Mouse (Mus musculus) forebrain, embryonic 11.5 days (tissue): ENCODE results near the gene Ufd1. TPM values are rescaled to one million over a fixed set of nuclear protein-coding genes. Genes with fewer than 3 reads are reported as not detected.
A peak's percentile ranks its signal among the peaks of the same experiment; 100 is the strongest.

Source experiments
- ATAC-seq: fragments of 200-750 bp; cut with Nextera tagmentation; replicated peaks from 2 replicates; pipeline ENCODE4 v1.8.0; 2017; ENCODE audit warnings: moderate TSS enrichment; ENCODE audit not compliant: low FRiP score
- DNase-seq: peaks from one replicate; pipeline ENCODE4 v3.0.0-alpha.2; 2017; ENCODE audit warnings: low spot score
- H3K27ac ChIP-seq: fragments of 300-500 bp; sonication (generic); 2 replicates; pipeline ENCODE4 v1.5.1; 2014; ENCODE audit warnings: low read depth, low read length
- H3K27me3 ChIP-seq: fragments of 300-500 bp; sonication (generic); 2 replicates; pipeline ENCODE4 v1.6.1; 2014; ENCODE audit warnings: mild to moderate bottlenecking, low read length, mixed read lengths; ENCODE audit not compliant: control insufficient read depth, insufficient read depth
- H3K36me3 ChIP-seq: fragments of 300-500 bp; sonication (generic); 2 replicates; pipeline ENCODE4 v1.6.1; 2014; ENCODE audit warnings: mild to moderate bottlenecking, low read length, moderate library complexity, mixed read lengths; ENCODE audit not compliant: control insufficient read depth, insufficient read depth
- H3K4me1 ChIP-seq: fragments of 300-500 bp; sonication (generic); replicated peaks from 2 replicates; pipeline ENCODE4 v1.6.1; 2014; ENCODE audit warnings: low read length, mixed read lengths; ENCODE audit not compliant: control insufficient read depth, insufficient read depth
- H3K4me2 ChIP-seq: fragments of 300-500 bp; sonication (generic); 2 replicates; pipeline ENCODE4 v1.6.1; 2014; ENCODE audit warnings: low read depth, mild to moderate bottlenecking, low read length, moderate library complexity, mixed read lengths; ENCODE audit not compliant: severe bottlenecking
- H3K4me3 ChIP-seq: fragments of 300-500 bp; sonication (generic); 2 replicates; pipeline ENCODE4 v1.5.1; 2014; ENCODE audit warnings: low read depth, low read length
- H3K9ac ChIP-seq: fragments of 300-500 bp; sonication (generic); 2 replicates; pipeline ENCODE4 v1.6.1; 2014; ENCODE audit warnings: low read length
- H3K9me3 ChIP-seq: fragments of 300-500 bp; sonication (generic); 2 replicates; pipeline ENCODE4 v1.6.1; 2016; ENCODE audit warnings: low read length, mixed read lengths; ENCODE audit not compliant: control insufficient read depth
- WGBS: fragments of 180-500 bp; shearing (Covaris S2); extraction: QIAGEN DNeasy Blood & Tissue Kit; methylation state at CpG from one replicate; pipeline ENCODE4 v1.1.7; 2014; 5-methylcytosine and 5-hydroxymethylcytosine counted together
- polyA plus RNA-seq: library from polyadenylated mRNA; unstranded; fragments of >200 nt; fragmentation: Nextera tagmentation; extraction: Ambion mirVana; gene quantifications from 2 replicates; pipeline ENCODE4 v1.2.1, GENCODE M21; 2014

Gene Ufd1
- polyA plus RNA-seq, 1 experiment from 2014 or later = 102 TPM

DNA sequence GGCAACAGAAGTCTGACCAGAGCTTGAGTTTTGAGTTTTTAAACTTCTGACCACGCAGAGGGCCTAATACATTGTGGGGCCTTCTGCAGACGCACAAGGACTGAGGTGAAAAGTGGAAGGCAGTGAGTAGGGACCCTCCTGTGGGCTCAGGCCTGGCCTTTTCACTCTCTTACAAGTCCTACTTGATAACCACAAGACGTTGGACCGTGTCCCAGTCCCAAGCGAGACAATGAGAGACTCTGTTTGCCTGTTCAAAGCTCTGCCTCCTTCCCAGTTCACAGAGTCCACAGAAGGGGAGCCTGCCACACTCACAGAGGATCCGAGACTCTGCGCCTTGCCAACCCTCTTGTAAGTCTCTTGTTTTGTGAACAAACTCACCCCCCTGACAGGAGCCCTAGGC, 14.9 kb upstream of the Ufd1 start:
- WGBS = 91% methylated on average over 7 of the region's 7 CpGs
- Histone ChIP-seq H3K27ac (no peak overlapping the region), H3K4me3 (no peak overlapping the region), H3K36me3 (peaks cover 2% of the 10 kb centered on the region; the same call in 1 of the 2 replicates), H3K9me3 (no peaks in the 10 kb centered on the region), H3K4me1 (no peaks in the 10 kb centered on the region), H3K9ac (no peak overlapping the region), H3K4me2 (no peak overlapping the region), H3K27me3 (no peaks in the 10 kb centered on the region)
- DNase-seq = no peak
- ATAC-seq = no peak

DNA sequence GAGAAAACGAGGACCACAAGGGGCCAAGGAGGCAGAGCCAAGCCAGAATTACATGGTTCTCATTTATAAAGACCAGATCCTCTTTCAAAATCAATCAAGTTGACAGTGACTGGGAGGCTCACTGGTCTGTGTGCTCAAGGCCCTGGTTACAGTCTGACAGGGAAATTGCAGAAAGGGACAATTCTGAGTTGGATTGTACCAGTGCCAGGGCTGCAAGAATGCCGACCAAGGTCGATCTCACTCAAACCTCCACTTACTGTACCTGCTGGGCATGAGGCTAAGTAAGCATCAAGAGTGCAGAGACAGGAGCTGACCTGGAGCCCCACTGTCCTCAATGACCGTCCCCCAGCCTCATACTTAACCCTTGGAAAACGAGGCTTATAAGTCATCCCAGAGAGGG, 13.4 kb upstream of the Ufd1 start:
- no peaks in the 10 kb centered on the region for H3K4me1 ChIP-seq
- H3K9me3 ChIP-seq = no peaks in the 10 kb centered on the region
- DNase-seq (no peak), ATAC-seq (no peak)
- no peaks in the 10 kb centered on the region for H3K27me3 ChIP-seq
- H3K4me2 ChIP-seq = no peak overlapping the region
- H3K36me3 ChIP-seq = peaks cover 2% of the 10 kb centered on the region; the same call in 1 of the 2 replicates
- H3K9ac ChIP-seq = no peak overlapping the region
- no peak overlapping the region for H3K4me3 ChIP-seq
- WGBS = 88% methylated on average over 5 of the region's 5 CpGs
- H3K27ac ChIP-seq = no peak overlapping the region

GRCm38 (mm10) chr16:18798841-18799240, 12.7 kb upstream of the Ufd1 start:
- Histone ChIP-seq H3K27me3 (no peaks in the 10 kb centered on the region), H3K4me2 (no peak overlapping the region), H3K4me3 (no peak overlapping the region), H3K9ac (no peak overlapping the region), H3K36me3 (peaks cover 2% of the 10 kb centered on the region; the same call in 1 of the 2 replicates), H3K4me1 (no peaks in the 10 kb centered on the region), H3K9me3 (no peaks in the 10 kb centered on the region), H3K27ac (no peak overlapping the region)
- DNase-seq (peak; percentile 49), ATAC-seq (no peak)
- WGBS = 81% methylated on average over 2 of the region's 2 CpGs

GRCm38 (mm10) chr16:18805746-18806145, 5.8 kb upstream of the Ufd1 start:
- Histone ChIP-seq H3K36me3 (peaks cover 18% of the 10 kb centered on the region), H3K4me1 (peaks cover 3% of the 10 kb centered on the region; the same call in 1 of the 2 replicates)
- no peak for ATAC-seq

GRCm38 (mm10) chr16:18809001-18809400, 2.6 kb upstream of the Ufd1 start:
- no peak overlapping the region for H3K4me3 ChIP-seq
- H3K27ac ChIP-seq = no peak overlapping the region
- peaks cover 5% of the 10 kb centered on the region; the same call in 1 of the 2 replicates for H3K4me1 ChIP-seq
- no peaks in the 10 kb centered on the region for H3K27me3 ChIP-seq
- WGBS = 91% methylated on average over 5 of the region's 5 CpGs
- ATAC-seq (no peak), DNase-seq (no peak)
- peaks cover 18% of the 10 kb centered on the region for H3K36me3 ChIP-seq
- no peak overlapping the region for H3K9ac ChIP-seq
- no peak overlapping the region for H3K4me2 ChIP-seq
- H3K9me3 ChIP-seq = no peaks in the 10 kb centered on the region

More at GRCm38 (mm10) chr16:18805746-18806145, 5.8 kb upstream of the Ufd1 start:
- DNase-seq = no peak
- Histone ChIP-seq H3K4me3 (no peak overlapping the region), H3K4me2 (no peak overlapping the region), H3K9me3 (no peaks in the 10 kb centered on the region), H3K27me3 (no peaks in the 10 kb centered on the region), H3K27ac (no peak overlapping the region), H3K9ac (no peak overlapping the region)
- 91% methylated on average over 2 of the region's 2 CpGs for WGBS

GRCm38 (mm10) chr16:18811032-18811431, 547 bp upstream of the Ufd1 start:
- no peaks in the 10 kb centered on the region for H3K9me3 ChIP-seq
- 10% methylated on average over 5 of the region's 5 CpGs for WGBS
- no peaks in the 10 kb centered on the region for H3K27me3 ChIP-seq
- H3K9ac ChIP-seq = peak overlapping the region; percentile 80
- H3K27ac ChIP-seq = 0 out of 2 replicates have a peak overlapping the region, but pooled peaks have one; percentile 77
- H3K4me3 ChIP-seq = peak overlapping the region; percentile 78
- H3K36me3 ChIP-seq = peaks cover 11% of the 10 kb centered on the region; the same call in 1 of the 2 replicates
- ATAC-seq (no peak; the same call in 1 of the 2 replicates), DNase-seq (no peak)
- H3K4me2 ChIP-seq = peak overlapping the region; percentile 83
- H3K4me1 ChIP-seq = peaks cover 5% of the 10 kb centered on the region; the same call in 1 of the 2 replicates

GRCm38 (mm10) chr16:18812385-18812910, 869 bp downstream of the Ufd1 start:
- Histone ChIP-seq H3K36me3 (peaks cover 7% of the 10 kb centered on the region; the same call in 1 of the 2 replicates), H3K4me2 (peak overlapping the region; percentile 83), H3K4me1 (peaks cover 5% of the 10 kb centered on the region; the same call in 1 of the 2 replicates), H3K9ac (peak overlapping the region; percentile 80), H3K27me3 (no peaks in the 10 kb centered on the region), H3K4me3 (peak overlapping the region; percentile 78), H3K27ac (no peak overlapping the region), H3K9me3 (no peaks in the 10 kb centered on the region)
- DNase-seq (no peak), ATAC-seq (peak; percentile 61)
- WGBS = 2% methylated on average over 31 of the region's 31 CpGs

DNA sequence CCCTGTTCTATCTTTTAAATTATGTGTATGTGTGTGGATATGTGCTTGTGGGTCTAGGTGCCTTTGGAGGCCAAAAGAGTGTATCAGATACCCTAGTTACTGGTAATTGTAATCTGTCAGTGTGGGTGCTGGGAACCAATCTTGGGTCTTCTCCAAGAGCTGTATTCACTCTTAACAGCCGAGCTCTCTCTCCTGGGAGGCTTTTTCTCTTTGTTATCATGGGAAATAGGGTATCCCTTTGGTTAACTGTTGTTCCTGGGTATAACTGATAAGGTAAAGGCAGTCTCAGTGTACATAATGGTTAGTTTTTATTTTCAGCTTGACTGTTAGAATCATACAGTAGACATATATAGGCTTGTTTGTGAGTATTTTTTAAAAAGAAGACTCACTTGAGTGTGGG, 10.8 kb downstream of the Ufd1 start:
- ATAC-seq (no peak), DNase-seq (no peak)
- Histone ChIP-seq H3K4me1 (no peaks in the 10 kb centered on the region), H3K4me2 (no peak overlapping the region), H3K27me3 (no peaks in the 10 kb centered on the region), H3K4me3 (no peak overlapping the region), H3K9me3 (no peaks in the 10 kb centered on the region), H3K27ac (no peak overlapping the region), H3K36me3 (peaks cover 26% of the 10 kb centered on the region; the same call in 1 of the 2 replicates), H3K9ac (no peak overlapping the region)
- WGBS = 90% methylated on average over 1 of the region's 1 CpGs

DNA sequence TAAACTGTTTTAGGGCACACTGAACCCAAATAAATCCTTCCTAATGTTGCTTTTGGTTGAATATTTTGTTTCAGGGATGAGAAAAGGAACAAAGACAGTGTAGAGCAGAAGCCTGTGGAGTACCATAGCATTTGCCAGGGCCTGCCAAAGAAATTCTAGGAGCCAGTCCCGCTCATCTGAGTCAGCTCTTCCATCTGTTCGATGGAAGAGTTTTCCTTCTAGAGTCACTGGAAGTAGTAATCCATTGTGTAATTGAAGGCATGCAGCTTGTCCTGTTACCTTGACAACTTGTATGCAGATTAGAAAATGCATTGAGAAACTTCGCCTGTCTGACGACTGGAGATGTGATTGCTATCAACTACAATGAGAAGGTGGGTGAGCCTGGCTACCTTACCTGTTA, 11.3 kb downstream of the Ufd1 start:
- WGBS = 79% methylated on average over 4 of the region's 4 CpGs
- no peaks in the 10 kb centered on the region for H3K4me1 ChIP-seq
- no peaks in the 10 kb centered on the region for H3K27me3 ChIP-seq
- H3K36me3 ChIP-seq = peaks cover 26% of the 10 kb centered on the region; the same call in 1 of the 2 replicates
- no peak for DNase-seq
- H3K4me2 ChIP-seq = no peak overlapping the region
- no peak overlapping the region for H3K4me3 ChIP-seq
- no peak overlapping the region for H3K27ac ChIP-seq
- ATAC-seq = no peak
- no peak overlapping the region for H3K9ac ChIP-seq
- H3K9me3 ChIP-seq = no peaks in the 10 kb centered on the region
